Mouse (Mus musculus): ENCODE data around the gene Zfyve19. TPM values are rescaled to one million over a fixed set of nuclear protein-coding genes. Genes with fewer than 3 reads are reported as not detected.

The Zfyve19 gene
- polyA plus RNA-seq (2015; fragmentation: Nextera tagmentation; extraction: Ambion mirVana), result 36.3 and 38.7 TPM in 2 replicates

DNA sequence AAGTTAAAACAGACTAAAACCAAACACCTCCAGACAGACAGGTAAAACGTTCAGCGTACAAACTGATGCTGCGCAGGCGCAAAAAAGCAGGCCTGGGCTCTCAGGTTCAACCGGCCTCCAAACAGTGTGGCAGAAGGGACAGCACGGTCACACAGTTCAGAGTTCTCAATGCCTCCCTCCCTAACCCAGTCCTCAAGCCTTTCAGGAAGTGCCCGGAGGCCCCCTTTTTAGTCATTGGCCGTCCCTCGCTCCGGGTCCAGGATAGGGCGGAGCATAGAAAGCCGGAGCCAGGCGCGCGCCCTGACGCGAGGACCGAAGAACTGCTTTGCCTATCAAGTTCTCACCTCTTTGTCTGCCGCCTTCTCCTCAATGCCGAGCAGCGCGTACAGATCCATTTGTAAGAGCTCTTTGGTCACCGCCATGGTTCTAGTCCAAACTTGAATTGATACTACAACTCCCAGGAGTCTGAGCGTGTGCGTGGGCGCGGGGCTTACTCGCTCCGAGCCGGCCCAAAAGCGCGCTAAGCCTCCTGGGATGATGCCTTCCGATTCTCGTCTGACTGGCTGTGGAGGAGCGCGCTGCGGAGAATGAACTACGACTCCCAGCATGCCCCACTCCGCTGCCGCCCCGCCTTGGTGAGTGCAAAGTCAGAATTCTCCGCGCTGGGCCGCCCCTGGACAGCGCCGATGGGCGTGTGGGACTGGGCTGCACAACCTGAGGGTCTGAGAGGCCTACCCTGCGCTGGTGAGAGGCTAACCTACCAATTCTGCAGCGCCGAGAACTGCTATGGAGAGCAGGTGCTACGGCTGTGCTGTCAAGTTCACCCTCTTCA lies at the start of gene Zfyve19, which contains the start of gene Dnajc17:
Gene Zfyve19 (plus strand): TSS at position 274 of the 832 bp plus-strand sequence.
Gene Dnajc17 (minus strand): TSS at position 452 of the 832 bp plus-strand sequence.
- Histone ChIP-seq H3K27ac (ENCODE audit: low read depth, low read length) (peak within 1 kb of the TSS; percentile 85), H3K9me3 (ENCODE audit: control insufficient read depth) (no peaks in the 10 kb centered on the region), H3K27me3 (replicated peaks; ENCODE audit: control insufficient read depth, insufficient read depth, low read length) (no peaks in the 10 kb centered on the region), H3K36me3 (ENCODE audit: control insufficient read depth, insufficient read depth) (peaks cover 30% of the 10 kb centered on the region), H3K4me1 (replicated peaks; ENCODE audit: control insufficient read depth, insufficient read depth, low read length) (peaks cover 4% of the 10 kb centered on the region; the same call in 1 of the 2 replicates), H3K4me2 (replicated peaks; ENCODE audit: low read depth) (peak within 1 kb of the TSS; percentile 68), H3K9ac (ENCODE audit: low read depth, low read length) (peak within 1 kb of the TSS; percentile 64), H3K4me3 (ENCODE audit: low read depth, low read length) (peak within 1 kb of the TSS; percentile 68)
- under 1% methylated on average over 51 of the region's 51 CpGs for WGBS
- peak; percentile 23; the same call in 1 of the 2 replicates for TF ChIP-seq CTCF (IDR thresholded peaks at IDR 0.05; ENCODE audit: low read depth)
- ATAC-seq, result peak; percentile 98

DNA sequence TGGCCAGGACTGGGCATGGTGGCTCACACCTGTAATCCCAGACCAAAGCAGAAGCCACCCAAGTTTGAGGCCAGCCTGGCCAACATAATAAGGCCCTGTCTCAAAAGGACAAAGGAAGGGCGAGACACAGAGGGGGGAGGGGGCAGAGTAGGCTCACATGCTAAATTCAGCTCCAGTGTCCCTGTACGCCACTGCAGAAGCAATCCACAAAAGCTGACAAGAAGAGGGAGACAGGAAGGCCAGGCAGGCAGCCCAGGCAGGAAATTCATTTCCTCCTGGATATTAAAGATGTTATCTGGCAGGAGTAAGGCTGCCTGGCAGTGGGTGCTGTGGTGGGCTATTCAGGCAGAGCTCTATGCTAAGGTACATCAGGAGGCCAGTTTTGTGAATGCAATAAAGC lies 47.2 kb upstream of the Zfyve19 start:
- no peaks in the 10 kb centered on the region for H3K36me3 ChIP-seq (ENCODE audit: control insufficient read depth, insufficient read depth)
- no peak for ATAC-seq
- H3K4me1 ChIP-seq (replicated peaks; ENCODE audit: control insufficient read depth, insufficient read depth, low read length), result peaks cover 3% of the 10 kb centered on the region; the same call in 1 of the 2 replicates
- no peak overlapping the region for H3K4me3 ChIP-seq (ENCODE audit: low read depth, low read length)
- 68% methylated on average over 2 of the region's 2 CpGs for WGBS
- no peak overlapping the region for H3K4me2 ChIP-seq (replicated peaks; ENCODE audit: low read depth)
- no peak overlapping the region for H3K27ac ChIP-seq (ENCODE audit: low read depth, low read length)
- H3K27me3 ChIP-seq (replicated peaks; ENCODE audit: control insufficient read depth, insufficient read depth, low read length), result no peaks in the 10 kb centered on the region
- H3K9ac ChIP-seq (ENCODE audit: low read depth, low read length), result no peak overlapping the region
- no peak for TF ChIP-seq CTCF (IDR thresholded peaks at IDR 0.05; ENCODE audit: low read depth)
- H3K9me3 ChIP-seq (ENCODE audit: control insufficient read depth), result no peaks in the 10 kb centered on the region

- no peaks in the 10 kb centered on the region for H3K27me3 ChIP-seq (replicated peaks; ENCODE audit: control insufficient read depth, insufficient read depth, low read length)
- 0 out of 2 replicates have a peak overlapping the region, but pooled peaks have one; percentile 6 for H3K4me2 ChIP-seq (replicated peaks; ENCODE audit: low read depth)
- H3K4me3 ChIP-seq (ENCODE audit: low read depth, low read length), result no peak overlapping the region
- no peaks in the 10 kb centered on the region; the same call in 1 of the 2 replicates for H3K4me1 ChIP-seq (replicated peaks; ENCODE audit: control insufficient read depth, insufficient read depth, low read length)
- H3K9ac ChIP-seq (ENCODE audit: low read depth, low read length), result no peak overlapping the region
- H3K27ac ChIP-seq (ENCODE audit: low read depth, low read length), result peak overlapping the region; percentile 79
- no peaks in the 10 kb centered on the region for H3K9me3 ChIP-seq (ENCODE audit: control insufficient read depth)
- ATAC-seq, result no peak
- no peaks in the 10 kb centered on the region for H3K36me3 ChIP-seq (ENCODE audit: control insufficient read depth, insufficient read depth)
- 29% methylated on average over 3 of the region's 3 CpGs for WGBS
- TF ChIP-seq CTCF (IDR thresholded peaks at IDR 0.05; ENCODE audit: low read depth), result no peak
These were observed 45.3 kb upstream of the Zfyve19 start for GRCm38 (mm10) chr2:119163135-119163534.

DNA sequence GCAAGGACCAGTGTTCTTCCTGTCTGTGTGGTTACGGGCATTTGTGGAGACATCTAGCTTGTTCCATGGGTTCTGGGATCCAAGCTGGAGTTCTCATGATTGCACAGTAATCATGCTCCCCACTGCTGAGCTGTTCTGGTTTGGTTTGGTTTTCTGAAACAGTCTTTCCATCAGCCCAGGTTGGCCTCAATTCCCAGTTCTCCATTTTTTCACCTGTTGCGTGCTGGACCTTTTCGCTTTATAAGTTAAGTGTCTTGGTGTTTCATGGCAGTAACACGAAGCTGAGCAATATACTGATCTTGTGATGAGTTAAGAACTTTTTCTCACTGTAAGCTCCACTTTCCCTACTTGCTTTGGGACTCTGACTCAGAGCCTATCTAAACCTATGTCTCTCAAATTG lies 44.4 kb upstream of the Zfyve19 start:
- no peak for TF ChIP-seq CTCF (IDR thresholded peaks at IDR 0.05; ENCODE audit: low read depth)
- no peak overlapping the region for H3K4me3 ChIP-seq (ENCODE audit: low read depth, low read length)
- no peaks in the 10 kb centered on the region for H3K27me3 ChIP-seq (replicated peaks; ENCODE audit: control insufficient read depth, insufficient read depth, low read length)
- H3K36me3 ChIP-seq (ENCODE audit: control insufficient read depth, insufficient read depth), result no peaks in the 10 kb centered on the region
- ATAC-seq, result no peak
- H3K9ac ChIP-seq (ENCODE audit: low read depth, low read length), result no peak overlapping the region
- no peaks in the 10 kb centered on the region for H3K9me3 ChIP-seq (ENCODE audit: control insufficient read depth)
- H3K4me1 ChIP-seq (replicated peaks; ENCODE audit: control insufficient read depth, insufficient read depth, low read length), result no peaks in the 10 kb centered on the region; the same call in 1 of the 2 replicates
- H3K27ac ChIP-seq (ENCODE audit: low read depth, low read length), result no peak overlapping the region; the same call in 1 of the 2 replicates
- no peak overlapping the region for H3K4me2 ChIP-seq (replicated peaks; ENCODE audit: low read depth)
- 79% methylated on average over 4 of the region's 4 CpGs for WGBS

GRCm38 (mm10) chr2:119165401-119165800 lies 43.0 kb upstream of the Zfyve19 start:
- H3K36me3 ChIP-seq (ENCODE audit: control insufficient read depth, insufficient read depth), result no peaks in the 10 kb centered on the region
- ATAC-seq, result no peak
- no peak overlapping the region for H3K4me3 ChIP-seq (ENCODE audit: low read depth, low read length)
- H3K27me3 ChIP-seq (replicated peaks; ENCODE audit: control insufficient read depth, insufficient read depth, low read length), result no peaks in the 10 kb centered on the region
- H3K4me1 ChIP-seq (replicated peaks; ENCODE audit: control insufficient read depth, insufficient read depth, low read length), result no peaks in the 10 kb centered on the region; the same call in 1 of the 2 replicates
- peak; percentile 39 for TF ChIP-seq CTCF (IDR thresholded peaks at IDR 0.05; ENCODE audit: low read depth)
- no peak overlapping the region for H3K27ac ChIP-seq (ENCODE audit: low read depth, low read length)
- no peaks in the 10 kb centered on the region for H3K9me3 ChIP-seq (ENCODE audit: control insufficient read depth)
- H3K9ac ChIP-seq (ENCODE audit: low read depth, low read length), result no peak overlapping the region
- no peak overlapping the region for H3K4me2 ChIP-seq (replicated peaks; ENCODE audit: low read depth)

Measured in intestine, postnatal 0 days (tissue).